Mouse (Mus musculus) olfactory bulb, adult 2 months (tissue): ENCODE measurements around the gene Cnmd. TPM values are rescaled to one million over a fixed set of nuclear protein-coding genes. Genes with fewer than 3 reads are reported as not detected.

Experiments
- H3K27ac ChIP-seq: fragments of 200-500 bp; 2 replicates; pipeline ENCODE4 v1.5.1; 2012; ENCODE audit warnings: low read depth, low read length; ENCODE audit not compliant: insufficient read depth
- H3K4me1 ChIP-seq: fragments of 200-500 bp; 2 replicates; pipeline ENCODE4 v1.6.1; 2012; ENCODE audit warnings: low read length; ENCODE audit not compliant: control insufficient read depth, insufficient read depth
- H3K4me3 ChIP-seq: fragments of 200-500 bp; 2 replicates; pipeline ENCODE4 v1.5.1; 2012; ENCODE audit warnings: mild to moderate bottlenecking, low read depth, low read length, moderate library complexity; ENCODE audit not compliant: insufficient read depth
- CTCF ChIP-seq: fragments of 200-500 bp; IDR thresholded peaks from 2 replicates; pipeline ENCODE4 v1.5.1; 2012; ENCODE audit warnings: low read depth, mild to moderate bottlenecking, low read length, moderate library complexity; ENCODE audit not compliant: insufficient read depth
- POLR2A ChIP-seq: fragments of 200-500 bp; IDR thresholded peaks from 2 replicates; pipeline ENCODE4 v1.6.1; 2012; ENCODE audit warnings: mild to moderate bottlenecking, low read depth, low read length, moderate library complexity; ENCODE audit not compliant: insufficient read depth
- WGBS: fragments of 180-500 bp; shearing (Covaris S2); methylation state at CpG from one replicate; pipeline ENCODE4 v1.1.7; 2018; 5-methylcytosine and 5-hydroxymethylcytosine counted together
- polyA plus RNA-seq: library from polyadenylated mRNA; stranded (reverse); fragments of >200 nt; gene quantifications from 2 replicates; pipeline ENCODE4 v1.2.4, GENCODE M21; 2012; ENCODE audit warnings: low replicate concordance; ENCODE audit not compliant: missing spikeins, insufficient read depth, insufficient read length

Gene Cnmd
- polyA plus RNA-seq, 1 experiment, result not detected

GRCm38 (mm10) chr14:79658748-79659508, 3.0 kb downstream of the Cnmd start:
- WGBS, result 90% methylated on average over 6 of the region's 6 CpGs
- TF ChIP-seq CTCF, result no peak
- TF ChIP-seq POLR2A, result no peak
- no peak overlapping the region for H3K4me3 ChIP-seq
- peaks cover 9% of the 10 kb centered on the region for H3K4me1 ChIP-seq
- peak overlapping the region; percentile 77; the same call in 1 of the 2 replicates for H3K27ac ChIP-seq

- TF ChIP-seq POLR2A (no peak), CTCF (no peak)
- 62% methylated on average over 5 of the region's 5 CpGs for WGBS
- Histone ChIP-seq H3K4me3 (no peak overlapping the region), H3K4me1 (peaks cover 9% of the 10 kb centered on the region), H3K27ac (peak overlapping the region; percentile 77; the same call in 1 of the 2 replicates)
These were observed 3.7 kb downstream of the Cnmd start for GRCm38 (mm10) chr14:79658286-79658685.

GRCm38 (mm10) chr14:79652654-79653053, 9.3 kb downstream of the Cnmd start:
- TF ChIP-seq CTCF (no peak), POLR2A (no peak)
- H3K27ac ChIP-seq, result no peak overlapping the region
- 86% methylated on average over 4 of the region's 4 CpGs for WGBS

GRCm38 (mm10) chr14:79649680-79650079, 12.3 kb downstream of the Cnmd start:
- Histone ChIP-seq H3K4me3 (no peak overlapping the region), H3K27ac (no peak overlapping the region), H3K4me1 (no peaks in the 10 kb centered on the region)
- WGBS, result 71% methylated on average over 3 of the region's 3 CpGs
- TF ChIP-seq POLR2A, result no peak
- TF ChIP-seq CTCF, result no peak

More at GRCm38 (mm10) chr14:79652654-79653053, 9.3 kb downstream of the Cnmd start:
- Histone ChIP-seq H3K4me1 (no peaks in the 10 kb centered on the region), H3K4me3 (no peak overlapping the region)

- TF ChIP-seq CTCF, result no peak
- TF ChIP-seq POLR2A, result no peak
- Histone ChIP-seq H3K4me3 (no peak overlapping the region), H3K4me1 (no peaks in the 10 kb centered on the region), H3K27ac (no peak overlapping the region)
- 59% methylated on average over 11 of the region's 11 CpGs for WGBS
These were observed 16.6 kb downstream of the Cnmd start for GRCm38 (mm10) chr14:79645378-79645777.

- no peak overlapping the region for H3K27ac ChIP-seq
- WGBS, result 87% methylated on average over 9 of the region's 9 CpGs
- H3K4me3 ChIP-seq, result no peak overlapping the region
- peaks cover 2% of the 10 kb centered on the region; the same call in 1 of the 2 replicates for H3K4me1 ChIP-seq
- TF ChIP-seq CTCF (no peak), POLR2A (no peak)
These were observed 19.9 kb downstream of the Cnmd start for GRCm38 (mm10) chr14:79642063-79642462.

- TF ChIP-seq CTCF (no peak), POLR2A (no peak)
- H3K27ac ChIP-seq, result no peak overlapping the region
- no peak overlapping the region for H3K4me3 ChIP-seq
- WGBS, result 87% methylated on average over 4 of the region's 4 CpGs
- H3K4me1 ChIP-seq, result peaks cover 2% of the 10 kb centered on the region; the same call in 1 of the 2 replicates
These were observed 25.2 kb downstream of the Cnmd start for GRCm38 (mm10) chr14:79636814-79637213.

GRCm38 (mm10) chr14:79633196-79633595, 28.8 kb downstream of the Cnmd start:
- TF ChIP-seq POLR2A (no peak), CTCF (no peak)
- Histone ChIP-seq H3K4me1 (no peaks in the 10 kb centered on the region), H3K4me3 (no peak overlapping the region), H3K27ac (no peak overlapping the region)
- WGBS, result 99% methylated on average over 2 of the region's 2 CpGs

- H3K27ac ChIP-seq, result no peak overlapping the region
- TF ChIP-seq POLR2A (no peak), CTCF (no peak)
These were observed 29.6 kb downstream of the Cnmd start for GRCm38 (mm10) chr14:79632330-79632729.

GRCm38 (mm10) chr14:79621143-79621542, 40.8 kb downstream of the Cnmd start:
- Histone ChIP-seq H3K4me3 (no peak overlapping the region), H3K27ac (no peak overlapping the region), H3K4me1 (no peaks in the 10 kb centered on the region)
- 72% methylated on average over 3 of the region's 3 CpGs for WGBS
- TF ChIP-seq CTCF (no peak), POLR2A (no peak)

More at GRCm38 (mm10) chr14:79632330-79632729, 29.6 kb downstream of the Cnmd start:
- Histone ChIP-seq H3K4me1 (no peaks in the 10 kb centered on the region), H3K4me3 (no peak overlapping the region)
- 77% methylated on average over 6 of the region's 6 CpGs for WGBS
